Mouse (Mus musculus): ENCODE measurements at regions not wholly inside any gene's neighbourhood (a gene's known extent, or its start where the extent isn't known, plus 50 kb on each side); places are given as distances from the start of the nearest gene placed in this dataset.

- H3K9ac ChIP-seq (ENCODE audit: low read depth, low read length) = no peak overlapping the region
- H3K4me3 ChIP-seq (ENCODE audit: low read length) = no peak overlapping the region
- H3K27ac ChIP-seq (ENCODE audit: low read depth, low read length) = no peak overlapping the region
- no peaks in the 10 kb centered on the region; the same call in 1 of the 2 replicates for H3K27me3 ChIP-seq (replicated peaks; ENCODE audit: control insufficient read depth, insufficient read depth, low read length)
- no peaks in the 10 kb centered on the region for H3K36me3 ChIP-seq (ENCODE audit: control insufficient read depth, insufficient read depth, low read length)
- WGBS = 45% methylated on average over 8 of the region's 8 CpGs
- no peak overlapping the region for H3K4me2 ChIP-seq (ENCODE audit: low read length)
- no peak for ATAC-seq
- peaks cover 21% of the 10 kb centered on the region for H3K4me1 ChIP-seq (ENCODE audit: control insufficient read depth, insufficient read depth, low read depth, low read length)
- H3K9me3 ChIP-seq (ENCODE audit: control insufficient read depth, low read length) = no peaks in the 10 kb centered on the region
Measured at GRCm38 (mm10) chr13:54876556-54876955, 72.7 kb upstream of the Unc5a start.

DNA sequence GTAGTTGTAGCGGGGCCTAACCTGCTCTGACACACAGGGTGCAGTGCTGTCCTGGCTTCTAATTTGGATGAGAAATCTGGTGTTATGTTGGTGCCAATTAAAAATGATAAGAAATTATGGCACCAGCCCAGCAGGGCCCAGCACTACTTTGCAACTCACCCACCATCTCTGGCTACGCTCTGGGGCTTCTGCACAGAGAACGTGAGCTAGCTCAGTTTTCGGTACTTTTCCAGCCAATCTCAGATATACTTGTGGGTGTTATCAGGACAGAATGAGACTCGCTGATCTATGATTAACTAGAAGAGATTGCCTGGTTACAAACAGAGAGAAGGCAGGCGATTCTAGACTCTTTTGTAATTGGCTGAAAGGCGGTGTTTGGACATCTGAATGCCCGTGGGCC lies 71.6 kb upstream of the Unc5a start:
- Histone ChIP-seq H3K27ac (ENCODE audit: low read depth, low read length) (no peak overlapping the region), H3K4me3 (ENCODE audit: low read length) (no peak overlapping the region), H3K9ac (ENCODE audit: low read depth, low read length) (no peak overlapping the region), H3K27me3 (replicated peaks; ENCODE audit: control insufficient read depth, insufficient read depth, low read length) (no peaks in the 10 kb centered on the region; the same call in 1 of the 2 replicates), H3K9me3 (ENCODE audit: control insufficient read depth, low read length) (no peaks in the 10 kb centered on the region), H3K4me2 (ENCODE audit: low read length) (no peak overlapping the region), H3K36me3 (ENCODE audit: control insufficient read depth, insufficient read depth, low read length) (no peaks in the 10 kb centered on the region), H3K4me1 (ENCODE audit: control insufficient read depth, insufficient read depth, low read depth, low read length) (peaks cover 21% of the 10 kb centered on the region)
- 82% methylated on average over 8 of the region's 8 CpGs for WGBS
- ATAC-seq = no peak

DNA sequence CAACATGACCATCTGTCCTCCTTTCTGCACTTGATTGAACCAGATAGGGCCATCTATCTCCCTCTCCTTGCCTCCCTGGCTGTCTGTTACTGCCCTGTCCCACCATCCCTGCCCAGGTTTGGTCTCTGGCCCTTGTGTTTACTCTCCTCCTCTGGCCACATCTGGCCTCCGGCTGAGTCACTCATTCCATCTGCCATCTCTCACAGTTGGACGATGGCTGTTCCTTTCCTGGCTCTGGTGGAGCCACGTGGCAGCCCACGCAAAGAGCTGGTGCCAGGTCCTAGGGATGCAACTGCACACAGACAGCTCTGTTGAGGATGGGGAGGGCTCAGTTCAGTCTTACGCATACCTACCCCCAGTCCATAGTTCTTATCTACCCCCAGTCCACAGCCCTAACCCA lies 69.9 kb upstream of the Unc5a start:
- ATAC-seq = no peak
- Histone ChIP-seq H3K27ac (ENCODE audit: low read depth, low read length) (no peak overlapping the region), H3K9ac (ENCODE audit: low read depth, low read length) (no peak overlapping the region), H3K4me1 (ENCODE audit: control insufficient read depth, insufficient read depth, low read depth, low read length) (peaks cover 22% of the 10 kb centered on the region), H3K4me3 (ENCODE audit: low read length) (no peak overlapping the region), H3K4me2 (ENCODE audit: low read length) (no peak overlapping the region), H3K27me3 (replicated peaks; ENCODE audit: control insufficient read depth, insufficient read depth, low read length) (no peaks in the 10 kb centered on the region), H3K9me3 (ENCODE audit: control insufficient read depth, low read length) (no peaks in the 10 kb centered on the region), H3K36me3 (ENCODE audit: control insufficient read depth, insufficient read depth, low read length) (no peaks in the 10 kb centered on the region)
- WGBS = 69% methylated on average over 5 of the region's 5 CpGs

GRCm38 (mm10) chr13:54880204-54880603 lies 69.0 kb upstream of the Unc5a start:
- Histone ChIP-seq H3K27ac (ENCODE audit: low read depth, low read length) (peak overlapping the region; percentile 23; the same call in 1 of the 2 replicates), H3K27me3 (replicated peaks; ENCODE audit: control insufficient read depth, insufficient read depth, low read length) (no peaks in the 10 kb centered on the region), H3K4me2 (ENCODE audit: low read length) (no peak overlapping the region), H3K4me1 (ENCODE audit: control insufficient read depth, insufficient read depth, low read depth, low read length) (peaks cover 22% of the 10 kb centered on the region), H3K9ac (ENCODE audit: low read depth, low read length) (no peak overlapping the region), H3K4me3 (ENCODE audit: low read length) (no peak overlapping the region), H3K36me3 (ENCODE audit: control insufficient read depth, insufficient read depth, low read length) (no peaks in the 10 kb centered on the region), H3K9me3 (ENCODE audit: control insufficient read depth, low read length) (no peaks in the 10 kb centered on the region)
- peak; percentile 77 for ATAC-seq
- WGBS = 29% methylated on average over 2 of the region's 2 CpGs

DNA sequence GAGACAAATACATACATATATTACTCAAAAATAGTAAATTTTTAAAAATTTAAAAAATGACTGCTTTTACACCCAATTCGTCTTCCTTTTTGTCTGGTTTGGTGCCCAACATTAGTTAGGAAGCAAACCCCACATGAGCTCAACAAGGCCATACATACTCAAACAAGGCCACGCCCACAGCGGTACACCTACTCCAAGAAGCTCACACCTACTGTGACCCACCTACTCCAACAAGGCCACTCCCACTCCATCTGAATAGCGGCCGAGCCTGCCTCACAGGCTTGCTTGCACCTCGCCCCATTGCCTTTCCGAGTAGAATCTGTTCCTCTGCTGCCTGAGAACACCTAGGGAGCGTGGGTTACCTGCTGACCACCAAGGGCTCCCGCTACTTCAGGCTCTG lies 66.4 kb upstream of the Unc5a start:
- ATAC-seq = no peak
- H3K27me3 ChIP-seq (replicated peaks; ENCODE audit: control insufficient read depth, insufficient read depth, low read length) = no peaks in the 10 kb centered on the region
- peaks cover 33% of the 10 kb centered on the region for H3K4me1 ChIP-seq (ENCODE audit: control insufficient read depth, insufficient read depth, low read depth, low read length)
- WGBS = 67% methylated on average over 9 of the region's 9 CpGs
- no peak overlapping the region for H3K4me3 ChIP-seq (ENCODE audit: low read length)
- H3K27ac ChIP-seq (ENCODE audit: low read depth, low read length) = no peak overlapping the region
- H3K9ac ChIP-seq (ENCODE audit: low read depth, low read length) = no peak overlapping the region
- no peaks in the 10 kb centered on the region for H3K9me3 ChIP-seq (ENCODE audit: control insufficient read depth, low read length)
- no peaks in the 10 kb centered on the region for H3K36me3 ChIP-seq (ENCODE audit: control insufficient read depth, insufficient read depth, low read length)
- no peak overlapping the region for H3K4me2 ChIP-seq (ENCODE audit: low read length)

DNA sequence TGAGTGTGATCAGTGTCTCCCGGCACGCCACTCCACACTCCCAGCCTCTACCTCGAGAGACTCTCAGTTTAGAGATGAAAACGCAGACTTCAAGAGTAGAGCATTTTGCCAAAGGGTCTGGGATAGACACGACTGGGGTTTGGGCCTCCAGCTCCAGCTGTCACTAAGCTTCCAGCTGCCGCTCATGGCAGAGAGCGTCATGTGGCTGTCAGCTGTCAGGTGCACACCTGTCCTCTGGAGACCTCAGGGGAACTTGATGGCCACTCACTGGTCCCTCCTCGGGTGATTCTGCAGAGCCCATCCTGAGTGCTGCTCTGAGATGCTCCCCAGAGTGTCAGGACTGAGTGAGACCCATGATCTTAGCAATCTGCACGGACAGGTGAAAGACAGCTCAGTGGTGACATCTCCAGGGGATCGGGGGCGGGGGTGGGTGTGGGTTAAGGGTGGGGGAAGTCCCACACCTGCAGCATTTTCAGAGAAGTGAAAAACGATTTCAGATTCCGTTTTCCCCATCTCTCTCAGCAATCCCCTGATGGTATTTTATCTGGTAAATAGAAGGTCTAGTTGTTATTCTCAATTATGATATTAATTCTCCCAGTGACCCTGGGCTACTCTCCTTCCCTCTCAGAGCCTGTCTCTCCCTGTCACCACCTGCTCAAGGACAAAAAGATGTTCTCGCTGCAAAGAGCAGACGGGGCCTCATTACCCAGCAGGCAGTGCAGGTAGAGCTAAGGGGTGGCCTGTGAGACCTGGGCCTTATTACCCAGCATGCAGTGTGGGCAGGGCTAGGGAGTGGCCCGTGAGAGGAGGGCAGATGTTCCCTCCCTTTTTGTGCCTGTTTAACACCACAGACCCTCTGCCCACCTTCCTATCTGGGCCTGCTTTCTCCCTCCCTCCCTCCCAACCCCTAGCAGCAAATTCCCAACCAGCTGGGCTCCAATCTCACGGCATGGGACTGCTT lies 65.2 kb upstream of the Unc5a start:
- Histone ChIP-seq H3K9me3 (ENCODE audit: control insufficient read depth, low read length) (no peaks in the 10 kb centered on the region), H3K27ac (ENCODE audit: low read depth, low read length) (peak overlapping the region; percentile 44), H3K36me3 (ENCODE audit: control insufficient read depth, insufficient read depth, low read length) (no peaks in the 10 kb centered on the region), H3K4me1 (ENCODE audit: control insufficient read depth, insufficient read depth, low read depth, low read length) (peaks cover 37% of the 10 kb centered on the region), H3K9ac (ENCODE audit: low read depth, low read length) (peak overlapping the region; percentile 27), H3K27me3 (replicated peaks; ENCODE audit: control insufficient read depth, insufficient read depth, low read length) (no peaks in the 10 kb centered on the region), H3K4me2 (ENCODE audit: low read length) (no peak overlapping the region), H3K4me3 (ENCODE audit: low read length) (no peak overlapping the region)
- 36% methylated on average over 17 of the region's 17 CpGs for WGBS
- peak; percentile 40; the same call in 1 of the 2 replicates for ATAC-seq

DNA sequence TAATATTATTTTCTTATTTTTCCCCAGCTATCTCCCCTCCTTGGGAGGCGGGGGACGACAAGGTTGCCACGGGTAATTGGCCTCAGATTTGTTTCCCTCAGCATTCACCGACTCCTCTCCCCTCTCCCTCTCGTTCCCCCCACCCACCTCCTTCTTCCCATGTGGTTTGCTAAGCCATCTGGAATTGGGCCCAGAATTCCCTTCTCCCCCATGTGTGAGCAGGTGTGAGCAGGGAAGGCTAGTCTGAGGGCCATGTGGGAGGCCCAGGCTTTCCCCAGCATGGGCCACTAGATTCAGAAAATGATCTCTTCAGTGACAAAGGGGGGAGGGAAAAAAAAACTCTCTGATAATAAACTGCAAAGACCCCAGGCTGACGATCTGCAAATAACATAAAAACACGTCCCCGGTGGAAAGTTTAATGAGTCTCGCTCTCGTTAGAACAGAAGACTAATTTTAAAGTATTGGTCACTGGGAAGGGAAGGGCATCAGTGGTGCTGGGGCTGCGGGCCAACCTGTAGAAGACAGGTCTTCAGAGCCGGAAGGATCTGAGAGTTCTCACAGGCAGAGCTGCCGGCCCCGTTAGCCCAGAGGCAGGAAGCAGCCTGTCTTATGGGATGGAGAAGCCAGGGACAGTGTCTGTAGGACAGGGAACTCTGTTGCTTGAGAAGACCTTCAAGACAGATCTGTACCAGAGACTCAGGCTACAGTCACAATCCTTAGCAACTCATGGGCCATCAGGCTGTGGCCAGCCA lies 64.3 kb upstream of the Unc5a start:
- no peak overlapping the region for H3K4me2 ChIP-seq (ENCODE audit: low read length)
- peak overlapping the region; percentile 44 for H3K27ac ChIP-seq (ENCODE audit: low read depth, low read length)
- H3K4me3 ChIP-seq (ENCODE audit: low read length) = no peak overlapping the region
- H3K4me1 ChIP-seq (ENCODE audit: control insufficient read depth, insufficient read depth, low read depth, low read length) = peaks cover 34% of the 10 kb centered on the region
- peak; percentile 37; the same call in 1 of the 2 replicates for ATAC-seq
- H3K9me3 ChIP-seq (ENCODE audit: control insufficient read depth, low read length) = no peaks in the 10 kb centered on the region
- 23% methylated on average over 14 of the region's 14 CpGs for WGBS
- no peaks in the 10 kb centered on the region for H3K36me3 ChIP-seq (ENCODE audit: control insufficient read depth, insufficient read depth, low read length)
- peak overlapping the region; percentile 20; the same call in 1 of the 2 replicates for H3K9ac ChIP-seq (ENCODE audit: low read depth, low read length)
- H3K27me3 ChIP-seq (replicated peaks; ENCODE audit: control insufficient read depth, insufficient read depth, low read length) = no peaks in the 10 kb centered on the region

DNA sequence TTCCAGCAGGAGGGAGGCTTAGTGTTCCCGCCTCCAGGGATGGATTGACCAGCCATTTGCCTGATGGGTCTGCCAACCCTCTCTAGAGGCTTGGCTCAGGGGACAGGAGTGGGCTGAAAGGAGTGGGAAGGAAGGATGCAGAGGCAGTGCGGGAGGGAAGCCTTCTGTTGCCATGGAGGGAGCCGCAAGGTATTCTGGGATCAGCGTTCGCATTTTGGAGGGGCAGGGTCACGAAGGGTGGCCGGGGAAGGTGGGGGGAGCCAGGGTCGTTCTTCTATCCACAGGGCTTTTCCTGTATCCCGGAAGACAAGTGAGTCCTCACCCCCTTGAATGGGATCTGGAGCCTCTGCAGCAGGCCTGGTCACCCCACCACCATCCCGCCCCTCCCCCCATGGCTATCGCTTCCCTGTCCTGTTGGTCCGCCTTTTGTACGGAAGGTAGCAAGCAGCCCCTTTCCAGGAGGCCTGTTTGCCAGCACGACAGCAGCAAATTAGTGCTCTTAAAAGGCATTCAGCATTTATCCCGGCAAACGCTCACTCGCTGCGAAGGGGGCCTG lies 61.8 kb upstream of the Unc5a start:
- peak overlapping the region; percentile 27 for H3K4me2 ChIP-seq (ENCODE audit: low read length)
- peak; percentile 55 for ATAC-seq
- H3K27ac ChIP-seq (ENCODE audit: low read depth, low read length) = peak overlapping the region; percentile 29; the same call in 1 of the 2 replicates
- WGBS = 10% methylated on average over 18 of the region's 18 CpGs
- H3K9ac ChIP-seq (ENCODE audit: low read depth, low read length) = peak overlapping the region; percentile 4; the same call in 1 of the 2 replicates
- H3K4me1 ChIP-seq (ENCODE audit: control insufficient read depth, insufficient read depth, low read depth, low read length) = peaks cover 32% of the 10 kb centered on the region
- H3K4me3 ChIP-seq (ENCODE audit: low read length) = peak overlapping the region; percentile 17; the same call in 1 of the 2 replicates
- no peaks in the 10 kb centered on the region for H3K36me3 ChIP-seq (ENCODE audit: control insufficient read depth, insufficient read depth, low read length)
- H3K27me3 ChIP-seq (replicated peaks; ENCODE audit: control insufficient read depth, insufficient read depth, low read length) = no peaks in the 10 kb centered on the region
- H3K9me3 ChIP-seq (ENCODE audit: control insufficient read depth, low read length) = no peaks in the 10 kb centered on the region

GRCm38 (mm10) chr13:54888021-54888420 lies 61.2 kb upstream of the Unc5a start:
- 49% methylated on average over 5 of the region's 5 CpGs for WGBS
- Histone ChIP-seq H3K27ac (ENCODE audit: low read depth, low read length) (no peak overlapping the region), H3K36me3 (ENCODE audit: control insufficient read depth, insufficient read depth, low read length) (no peaks in the 10 kb centered on the region)

More at GRCm38 (mm10) chr13:54888021-54888420, 61.2 kb upstream of the Unc5a start:
- no peak overlapping the region; the same call in 1 of the 2 replicates for H3K9ac ChIP-seq (ENCODE audit: low read depth, low read length)
- peaks cover 32% of the 10 kb centered on the region for H3K4me1 ChIP-seq (ENCODE audit: control insufficient read depth, insufficient read depth, low read depth, low read length)
- H3K27me3 ChIP-seq (replicated peaks; ENCODE audit: control insufficient read depth, insufficient read depth, low read length) = no peaks in the 10 kb centered on the region
- peak overlapping the region; percentile 27 for H3K4me2 ChIP-seq (ENCODE audit: low read length)
- H3K9me3 ChIP-seq (ENCODE audit: control insufficient read depth, low read length) = no peaks in the 10 kb centered on the region
- H3K4me3 ChIP-seq (ENCODE audit: low read length) = no peak overlapping the region
- no peak for ATAC-seq

Data from hindbrain, embryonic 16.5 days (tissue).